Mouse (Mus musculus): ENCODE results near the gene Pkd2l1.

GRCm38 (mm10) chr19:44153781-44154180 lies 38.5 kb downstream of the Pkd2l1 start:
- no peak for TF ChIP-seq MAX (IDR thresholded peaks at IDR 0.05)
- TF ChIP-seq CTCF (IDR thresholded peaks at IDR 0.05; ENCODE audit: control insufficient read depth, insufficient read depth, insufficient read length): no peak
- TF ChIP-seq USF1 (IDR thresholded peaks at IDR 0.05; ENCODE audit: low read depth): no peak
- TF ChIP-seq MYOD1 (IDR thresholded peaks at IDR 0.05; ENCODE audit: control insufficient read depth, insufficient read length, low read depth): no peak
- TF ChIP-seq MYOG (IDR thresholded peaks at IDR 0.05; ENCODE audit: control insufficient read depth, extremely low read depth, insufficient read length): no peak
